Mouse (Mus musculus) hindbrain, embryonic 12.5 days (tissue): ENCODE data around the gene Ndufv1. TPM values are rescaled to one million over a fixed set of nuclear protein-coding genes. Genes with fewer than 3 reads are reported as not detected.
A peak's percentile ranks its signal among the peaks of the same experiment; 100 is the strongest.

ENCODE experiments used
- ATAC-seq: fragments of 200-750 bp; cut with Nextera tagmentation; 2 replicates; pipeline ENCODE4 v1.8.0; 2017; ENCODE audit warnings: moderate TSS enrichment; ENCODE audit not compliant: low FRiP score
- H3K27ac ChIP-seq: fragments of 300-500 bp; sonication (generic); 2 replicates; pipeline ENCODE4 v1.5.1; 2016; ENCODE audit warnings: mild to moderate bottlenecking
- H3K27me3 ChIP-seq: fragments of 300-500 bp; sonication (generic); 2 replicates; pipeline ENCODE4 v1.6.1; 2016; ENCODE audit warnings: mild to moderate bottlenecking
- H3K36me3 ChIP-seq: fragments of 300-500 bp; sonication (generic); 2 replicates; pipeline ENCODE4 v1.6.1; 2016; ENCODE audit warnings: mild to moderate bottlenecking
- H3K4me1 ChIP-seq: fragments of 300-500 bp; sonication (generic); 2 replicates; pipeline ENCODE4 v1.6.1; 2016
- H3K4me2 ChIP-seq: fragments of 300-500 bp; sonication (generic); replicated peaks from 2 replicates; pipeline ENCODE4 v1.6.1; 2016; ENCODE audit warnings: mild to moderate bottlenecking
- H3K4me3 ChIP-seq: fragments of 300-500 bp; sonication (generic); 2 replicates; pipeline ENCODE4 v1.5.1; 2016; ENCODE audit warnings: mild to moderate bottlenecking
- H3K9ac ChIP-seq: fragments of 300-500 bp; sonication (generic); 2 replicates; pipeline ENCODE4 v1.6.1; 2016; ENCODE audit warnings: mild to moderate bottlenecking, moderate library complexity
- H3K9me3 ChIP-seq: fragments of 300-500 bp; sonication (generic); replicated peaks from 2 replicates; pipeline ENCODE4 v1.6.1; 2016; ENCODE audit warnings: mild to moderate bottlenecking
- WGBS: fragments of 180-500 bp; shearing (Covaris S2); methylation state at CpG from one replicate; pipeline ENCODE4 v1.1.7; 2016; 5-methylcytosine and 5-hydroxymethylcytosine counted together
- polyA plus RNA-seq: library from polyadenylated mRNA; unstranded; fragments of >200 nt; fragmentation: Nextera tagmentation; extraction: Ambion mirVana; gene quantifications from 2 replicates; pipeline ENCODE4 v1.2.1, GENCODE M21; 2016

Ndufv1 gene
- polyA plus RNA-seq, 1 experiment from 2014 or later = 187 TPM

GRCm38 (mm10) chr19:3996747-3997146, 15.9 kb downstream of the Ndufv1 start:
- Histone ChIP-seq H3K4me2 (no peak overlapping the region), H3K36me3 (no peaks in the 10 kb centered on the region), H3K4me1 (peaks cover 8% of the 10 kb centered on the region), H3K9ac (no peak overlapping the region; the same call in 1 of the 2 replicates), H3K27me3 (peaks cover 3% of the 10 kb centered on the region; the same call in 1 of the 2 replicates), H3K9me3 (no peaks in the 10 kb centered on the region), H3K27ac (no peak overlapping the region), H3K4me3 (no peak overlapping the region)
- no peak for ATAC-seq
- WGBS = 82% methylated on average over 8 of the region's 8 CpGs

GRCm38 (mm10) chr19:3996106-3996505, 16.5 kb downstream of the Ndufv1 start:
- 73% methylated on average over 7 of the region's 7 CpGs for WGBS
- no peak overlapping the region for H3K27ac ChIP-seq

GRCm38 (mm10) chr19:3995505-3995904, 17.1 kb downstream of the Ndufv1 start:
- no peaks in the 10 kb centered on the region for H3K36me3 ChIP-seq
- H3K27ac ChIP-seq = no peak overlapping the region
- peaks cover 4% of the 10 kb centered on the region; the same call in 1 of the 2 replicates for H3K4me1 ChIP-seq
- WGBS = 91% methylated on average over 3 of the region's 3 CpGs
- H3K9ac ChIP-seq = no peak overlapping the region
- 0 out of 2 replicates have a peak, but pooled peaks cover 3% of the 10 kb centered on the region for H3K27me3 ChIP-seq
- H3K4me2 ChIP-seq = no peak overlapping the region
- no peak for ATAC-seq
- no peak overlapping the region for H3K4me3 ChIP-seq
- H3K9me3 ChIP-seq = no peaks in the 10 kb centered on the region

More at GRCm38 (mm10) chr19:3996106-3996505, 16.5 kb downstream of the Ndufv1 start:
- Histone ChIP-seq H3K4me1 (peaks cover 3% of the 10 kb centered on the region), H3K27me3 (0 out of 2 replicates have a peak, but pooled peaks cover 3% of the 10 kb centered on the region), H3K9ac (no peak overlapping the region), H3K9me3 (no peaks in the 10 kb centered on the region), H3K4me3 (no peak overlapping the region), H3K4me2 (no peak overlapping the region), H3K36me3 (no peaks in the 10 kb centered on the region)
- no peak for ATAC-seq

- no peak overlapping the region for H3K9ac ChIP-seq
- H3K4me2 ChIP-seq = no peak overlapping the region
- no peak for ATAC-seq
- WGBS = 64% methylated on average over 6 of the region's 6 CpGs
- H3K27ac ChIP-seq = no peak overlapping the region
- 0 out of 2 replicates have a peak, but pooled peaks cover 3% of the 10 kb centered on the region for H3K27me3 ChIP-seq
- H3K9me3 ChIP-seq = no peaks in the 10 kb centered on the region
- H3K4me1 ChIP-seq = peaks cover 4% of the 10 kb centered on the region; the same call in 1 of the 2 replicates
- no peak overlapping the region for H3K4me3 ChIP-seq
- H3K36me3 ChIP-seq = no peaks in the 10 kb centered on the region
These were observed 17.7 kb downstream of the Ndufv1 start for GRCm38 (mm10) chr19:3994932-3995331.

- H3K27ac ChIP-seq = no peak within 1 kb of the TSS
- no peaks in the 10 kb centered on the region for H3K27me3 ChIP-seq
- 49% methylated on average over 5 of the region's 5 CpGs for WGBS
- no peak within 1 kb of the TSS; the same call in 1 of the 2 replicates for H3K9ac ChIP-seq
- no peaks in the 10 kb centered on the region for H3K9me3 ChIP-seq
- H3K36me3 ChIP-seq = no peaks in the 10 kb centered on the region
- no peak for ATAC-seq
- H3K4me2 ChIP-seq = no peak within 1 kb of the TSS
- H3K4me1 ChIP-seq = peaks cover 4% of the 10 kb centered on the region; the same call in 1 of the 2 replicates
- no peak within 1 kb of the TSS for H3K4me3 ChIP-seq
These were observed 20.2 kb downstream of the Ndufv1 start, which contains the start of gene Tbx10 for GRCm38 (mm10) chr19:3992416-3992815. Tbx10 (plus strand) TSS chr19:3992752.

GRCm38 (mm10) chr19:3991966-3992365, 20.6 kb downstream of the Ndufv1 start:
- H3K9ac ChIP-seq = no peak overlapping the region
- no peak for ATAC-seq
- H3K9me3 ChIP-seq = no peaks in the 10 kb centered on the region
- H3K27me3 ChIP-seq = no peaks in the 10 kb centered on the region
- no peaks in the 10 kb centered on the region for H3K36me3 ChIP-seq
- no peak overlapping the region for H3K27ac ChIP-seq
- no peak overlapping the region for H3K4me3 ChIP-seq
- no peak overlapping the region for H3K4me2 ChIP-seq
- WGBS = 80% methylated on average over 3 of the region's 3 CpGs
- H3K4me1 ChIP-seq = peaks cover 4% of the 10 kb centered on the region; the same call in 1 of the 2 replicates

- no peak overlapping the region for H3K4me2 ChIP-seq
- H3K4me3 ChIP-seq = no peak overlapping the region
- H3K4me1 ChIP-seq = peaks cover 5% of the 10 kb centered on the region
- no peaks in the 10 kb centered on the region for H3K36me3 ChIP-seq
- no peak overlapping the region for H3K27ac ChIP-seq
- no peak overlapping the region for H3K9ac ChIP-seq
- WGBS = 95% methylated on average over 3 of the region's 3 CpGs
- no peaks in the 10 kb centered on the region for H3K9me3 ChIP-seq
- no peak for ATAC-seq
- H3K27me3 ChIP-seq = no peaks in the 10 kb centered on the region
These were observed 21.0 kb downstream of the Ndufv1 start for GRCm38 (mm10) chr19:3991562-3991961.

- Histone ChIP-seq H3K36me3 (no peaks in the 10 kb centered on the region), H3K9ac (0 out of 2 replicates have a peak overlapping the region, but pooled peaks have one; percentile 13), H3K9me3 (no peaks in the 10 kb centered on the region), H3K27me3 (no peaks in the 10 kb centered on the region), H3K4me2 (no peak overlapping the region), H3K4me1 (peaks cover 12% of the 10 kb centered on the region), H3K4me3 (no peak overlapping the region), H3K27ac (peak overlapping the region; percentile 17; the same call in 1 of the 2 replicates)
- WGBS = 36% methylated on average over 6 of the region's 6 CpGs
- ATAC-seq = no peak
These were observed 21.8 kb downstream of the Ndufv1 start for GRCm38 (mm10) chr19:3990804-3991203.

GRCm38 (mm10) chr19:3988750-3989149, 23.9 kb downstream of the Ndufv1 start:
- no peak overlapping the region for H3K27ac ChIP-seq
- WGBS = 90% methylated on average over 4 of the region's 4 CpGs
- no peak overlapping the region for H3K4me3 ChIP-seq
- no peak overlapping the region for H3K4me2 ChIP-seq
- no peak overlapping the region for H3K9ac ChIP-seq
- H3K36me3 ChIP-seq = no peaks in the 10 kb centered on the region
- ATAC-seq = no peak
- H3K9me3 ChIP-seq = no peaks in the 10 kb centered on the region
- H3K27me3 ChIP-seq = no peaks in the 10 kb centered on the region
- peaks cover 28% of the 10 kb centered on the region for H3K4me1 ChIP-seq

- Histone ChIP-seq H3K9ac (no peak overlapping the region), H3K36me3 (no peaks in the 10 kb centered on the region), H3K27ac (no peak overlapping the region), H3K4me1 (peaks cover 35% of the 10 kb centered on the region), H3K9me3 (no peaks in the 10 kb centered on the region), H3K4me3 (no peak overlapping the region), H3K27me3 (no peaks in the 10 kb centered on the region), H3K4me2 (no peak overlapping the region)
- no peak for ATAC-seq
- WGBS = 89% methylated on average over 14 of the region's 14 CpGs
These were observed 24.5 kb downstream of the Ndufv1 start for GRCm38 (mm10) chr19:3988066-3988465.

GRCm38 (mm10) chr19:3986334-3986733, 26.3 kb downstream of the Ndufv1 start, which contains the start of gene Acy3:
Acy3 (plus strand) TSS chr19:3986570.
- 0 out of 2 replicates have a peak within 1 kb of the TSS, but pooled peaks have one; percentile 8 for H3K4me2 ChIP-seq
- H3K9me3 ChIP-seq = no peaks in the 10 kb centered on the region
- H3K4me3 ChIP-seq = no peak within 1 kb of the TSS
- peaks cover 35% of the 10 kb centered on the region for H3K4me1 ChIP-seq
- no peak for ATAC-seq
- WGBS = 19% methylated on average over 8 of the region's 8 CpGs
- no peak within 1 kb of the TSS for H3K27ac ChIP-seq
- H3K9ac ChIP-seq = no peak within 1 kb of the TSS; the same call in 1 of the 2 replicates
- H3K36me3 ChIP-seq = no peaks in the 10 kb centered on the region
- no peaks in the 10 kb centered on the region for H3K27me3 ChIP-seq

GRCm38 (mm10) chr19:3985261-3985681, 27.3 kb downstream of the Ndufv1 start:
- Histone ChIP-seq H3K36me3 (no peaks in the 10 kb centered on the region), H3K9ac (no peak overlapping the region), H3K9me3 (no peaks in the 10 kb centered on the region), H3K4me2 (no peak overlapping the region), H3K27me3 (no peaks in the 10 kb centered on the region), H3K27ac (no peak overlapping the region), H3K4me3 (no peak overlapping the region), H3K4me1 (peaks cover 31% of the 10 kb centered on the region)
- ATAC-seq = no peak
- WGBS = 18% methylated on average over 8 of the region's 8 CpGs
